Mouse (Mus musculus): ENCODE data around the gene Ddit4.
A peak's percentile ranks its signal among the peaks of the same experiment; 100 is the strongest.

The Ddit4 gene

DNA sequence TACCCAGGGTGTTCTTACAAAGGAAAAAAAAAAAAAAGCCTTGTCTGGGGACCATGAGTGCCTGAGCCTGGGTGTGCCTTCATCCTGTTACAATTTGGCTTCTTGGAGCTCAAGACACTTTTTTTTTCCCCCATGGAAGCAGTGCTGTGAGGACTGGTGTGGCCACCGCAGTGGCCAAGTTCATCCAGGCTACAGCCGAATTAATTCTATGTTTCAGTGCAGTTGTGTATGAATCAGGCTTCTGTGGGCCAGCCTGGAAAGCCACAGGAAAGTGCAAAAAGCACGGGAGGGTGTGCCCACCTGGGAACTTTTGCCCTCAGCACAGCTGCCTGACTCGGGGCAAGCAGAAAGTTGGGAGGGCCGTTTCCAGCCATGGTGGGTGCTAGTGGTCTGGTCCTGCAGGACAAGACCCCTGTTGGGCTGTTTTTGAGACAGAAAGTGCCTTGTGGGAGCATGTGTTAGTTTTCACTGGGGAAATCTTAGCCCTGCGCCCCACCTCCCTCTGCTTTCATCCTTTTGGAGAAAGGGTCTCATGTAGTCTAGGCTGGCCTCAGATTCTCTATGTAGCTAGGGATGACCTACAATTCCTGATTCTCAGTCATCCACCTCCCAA, 18.9 kb upstream of the Ddit4 start:
- DNase-seq, result peak; percentile 98

GRCm38 (mm10) chr10:59969821-59970449, 18.3 kb upstream of the Ddit4 start:
- peak; percentile 99 for DNase-seq

DNA sequence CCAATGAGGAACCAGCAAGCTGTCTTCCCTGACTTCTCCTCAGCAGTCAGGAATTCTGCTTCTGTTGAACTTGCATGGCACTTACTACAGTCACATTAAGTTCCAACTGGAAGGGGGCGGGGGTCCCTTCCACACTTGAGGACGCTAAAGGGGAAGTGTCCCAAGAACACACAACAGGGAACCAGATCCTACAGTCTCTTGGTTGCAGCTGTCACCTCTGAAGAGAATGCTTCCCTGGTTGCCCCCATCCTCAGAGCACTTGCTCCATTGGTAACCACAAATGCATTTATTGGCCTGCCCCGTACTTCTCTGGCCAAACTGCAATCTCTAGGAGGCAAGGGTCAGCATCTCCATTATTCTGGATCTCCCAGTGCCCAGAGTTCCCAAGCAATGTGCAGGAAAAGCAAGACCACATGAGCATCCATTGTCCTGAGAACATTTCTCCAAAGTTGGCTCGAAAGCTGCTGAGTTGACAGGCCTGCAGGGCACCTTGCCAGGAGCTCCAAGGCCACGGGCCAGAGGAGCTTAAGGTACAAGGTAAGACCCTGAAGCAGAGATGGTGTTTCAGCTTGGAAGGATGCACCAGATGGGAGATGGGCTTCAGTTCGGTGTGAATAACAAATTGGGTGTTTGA, 15.8 kb upstream of the Ddit4 start:
- DNase-seq, result peak; percentile 98

DNA sequence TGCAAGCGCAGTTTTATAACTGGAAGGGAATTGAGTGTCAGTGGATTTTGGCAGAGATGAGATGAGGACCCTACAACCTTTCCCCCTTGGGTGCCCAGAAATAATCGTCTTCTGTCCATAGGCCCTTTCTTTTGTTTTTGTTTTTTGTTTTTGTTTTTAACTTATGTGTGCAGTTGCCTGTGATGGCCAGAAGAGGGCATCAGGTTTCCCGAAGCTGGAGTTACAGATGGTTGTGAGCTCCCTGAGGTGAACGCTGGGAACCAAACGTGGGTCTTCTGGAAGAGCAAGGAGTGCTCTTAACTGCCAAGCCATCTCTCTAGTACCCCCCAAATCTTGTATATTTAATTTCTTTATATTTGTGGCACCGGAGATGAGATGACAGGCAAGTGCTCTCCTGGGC, 15.1 kb upstream of the Ddit4 start:
- no peak for DNase-seq

GRCm38 (mm10) chr10:59965788-59966187, 14.2 kb upstream of the Ddit4 start:
- no peak for DNase-seq

DNA sequence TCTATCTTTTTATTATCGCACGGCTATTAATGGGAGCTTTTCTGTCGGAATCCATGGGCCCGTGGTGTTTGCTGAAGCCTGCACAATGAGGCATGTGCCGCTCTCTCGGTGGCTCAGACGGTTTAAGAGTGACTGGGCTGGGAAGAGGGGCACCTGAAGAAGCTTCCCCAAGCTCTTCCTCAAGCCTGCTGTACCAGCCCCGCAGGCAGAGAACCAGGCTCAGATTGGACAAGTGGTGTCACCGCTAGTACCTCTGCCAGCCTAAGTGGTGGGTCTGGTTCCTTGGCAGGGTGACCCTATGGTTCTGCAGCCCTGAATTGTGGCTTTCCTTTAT, 13.7 kb upstream of the Ddit4 start:
- DNase-seq, result no peak

DNA sequence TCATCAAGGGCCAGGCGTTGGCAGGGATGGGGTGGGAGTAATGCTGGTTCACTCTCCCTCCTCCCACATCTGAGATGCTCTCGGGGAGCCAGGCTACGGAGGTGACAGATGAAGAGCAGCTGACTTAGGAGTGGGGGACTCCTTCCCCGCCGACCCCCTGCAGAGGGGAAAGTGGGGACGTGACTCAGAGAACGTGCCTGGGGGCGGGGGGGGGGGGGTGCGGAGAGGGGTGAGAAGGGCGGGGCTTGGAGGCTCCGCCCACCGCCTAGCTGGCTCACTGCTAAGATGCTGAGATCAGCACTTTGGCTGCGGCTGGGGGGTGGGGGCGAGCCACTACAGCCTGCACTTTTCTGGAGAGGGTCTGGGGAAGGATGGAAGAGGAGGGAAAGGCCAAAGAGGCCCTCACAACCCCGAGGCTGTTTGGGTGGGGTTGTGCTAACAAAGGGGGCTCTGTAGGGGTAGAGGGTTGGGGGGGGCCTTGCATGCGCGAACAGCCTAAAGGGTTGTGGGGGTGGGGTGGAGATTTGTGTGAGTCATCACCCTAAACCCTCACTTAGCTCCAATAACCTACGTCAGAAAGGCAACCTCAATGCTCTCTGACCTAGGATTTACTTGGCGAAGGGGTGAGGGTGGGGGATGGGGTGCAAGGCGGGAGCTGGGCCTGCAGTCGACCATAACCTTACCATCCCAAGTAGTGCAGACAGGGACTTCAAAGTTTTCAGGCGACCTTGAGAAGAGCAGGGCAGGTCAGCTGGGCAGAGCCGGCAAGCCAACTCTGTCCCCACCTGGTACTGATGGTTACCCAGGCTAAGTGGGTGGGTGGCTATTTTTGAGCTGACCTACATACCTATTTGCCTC, 13.1 kb upstream of the Ddit4 start:
- DNase-seq, result peak; percentile 96

- no peak for DNase-seq
Observed at GRCm38 (mm10) chr10:59963609-59964008, 12.0 kb upstream of the Ddit4 start.

GRCm38 (mm10) chr10:59959517-59959916, 7.9 kb upstream of the Ddit4 start:
- DNase-seq, result no peak

DNA sequence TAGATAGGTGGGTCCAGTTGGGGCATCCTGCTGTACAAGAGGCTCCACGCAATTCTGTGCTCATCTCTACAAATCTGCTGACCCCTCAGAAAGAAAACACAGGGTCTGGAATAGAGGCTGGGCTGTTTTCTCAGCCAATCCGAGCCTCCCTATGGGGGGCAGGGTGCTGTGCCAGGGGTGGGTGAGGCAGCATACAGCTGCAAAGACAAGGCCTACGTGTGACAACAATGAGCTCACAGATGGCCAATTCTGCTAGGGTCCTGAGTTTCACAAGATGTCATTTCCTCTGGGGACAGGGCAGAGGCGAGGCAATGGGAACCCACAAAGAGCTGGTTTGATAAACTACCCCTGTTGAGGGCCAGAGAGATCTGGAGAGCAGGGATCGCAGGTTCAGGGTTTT, 6.8 kb upstream of the Ddit4 start:
- peak; percentile 95 for DNase-seq

DNA sequence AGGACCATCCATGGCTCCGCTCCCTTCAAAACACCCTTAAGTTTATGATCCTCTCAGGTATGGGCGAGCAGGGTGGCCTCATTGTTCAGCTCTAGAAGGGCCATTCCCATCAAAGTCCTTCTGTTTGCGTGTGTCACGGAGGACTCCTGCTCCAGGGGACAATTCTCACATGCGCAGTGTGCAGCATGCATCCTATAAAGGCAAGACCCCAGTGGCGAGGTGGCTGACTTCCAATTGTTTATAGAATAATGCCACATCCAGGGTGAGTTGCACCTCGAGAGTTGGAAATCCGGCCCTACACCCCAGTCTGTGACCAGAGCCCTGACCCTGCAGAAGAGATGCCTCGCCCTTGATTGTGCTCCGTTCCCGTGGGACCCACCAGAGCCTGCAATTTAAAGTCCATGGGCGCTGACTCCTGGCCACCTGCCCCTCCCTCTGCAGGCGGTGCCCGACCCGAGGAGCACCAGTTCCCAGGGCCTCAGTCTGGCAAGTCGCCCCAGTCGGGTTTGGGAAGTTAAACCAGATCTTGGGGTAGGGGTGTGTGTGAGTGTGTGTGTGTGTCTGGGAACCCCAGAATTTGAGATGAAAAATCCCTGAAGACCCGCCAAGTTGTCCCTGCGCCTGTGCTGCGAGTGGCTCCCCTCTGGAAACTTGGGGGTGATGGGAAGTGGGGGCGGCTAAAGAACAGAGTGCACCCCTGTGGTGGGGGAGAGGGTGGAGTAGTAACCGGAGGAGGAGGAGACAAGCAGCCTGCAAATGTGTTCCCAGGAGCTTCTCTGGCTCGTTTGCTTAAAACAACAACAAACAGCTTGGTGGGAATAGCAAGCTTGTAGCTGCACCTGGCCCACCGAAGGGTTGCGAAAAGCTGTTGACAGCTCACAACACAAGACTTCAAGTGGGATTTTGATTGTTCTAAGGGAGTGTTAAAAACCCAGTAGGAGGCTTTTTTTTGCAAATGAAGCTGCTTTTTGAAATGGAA, 5.8 kb upstream of the Ddit4 start:
- peak; percentile 99 for DNase-seq

GRCm38 (mm10) chr10:59956681-59957080, 5.0 kb upstream of the Ddit4 start:
- peak; percentile 89 for DNase-seq

DNA sequence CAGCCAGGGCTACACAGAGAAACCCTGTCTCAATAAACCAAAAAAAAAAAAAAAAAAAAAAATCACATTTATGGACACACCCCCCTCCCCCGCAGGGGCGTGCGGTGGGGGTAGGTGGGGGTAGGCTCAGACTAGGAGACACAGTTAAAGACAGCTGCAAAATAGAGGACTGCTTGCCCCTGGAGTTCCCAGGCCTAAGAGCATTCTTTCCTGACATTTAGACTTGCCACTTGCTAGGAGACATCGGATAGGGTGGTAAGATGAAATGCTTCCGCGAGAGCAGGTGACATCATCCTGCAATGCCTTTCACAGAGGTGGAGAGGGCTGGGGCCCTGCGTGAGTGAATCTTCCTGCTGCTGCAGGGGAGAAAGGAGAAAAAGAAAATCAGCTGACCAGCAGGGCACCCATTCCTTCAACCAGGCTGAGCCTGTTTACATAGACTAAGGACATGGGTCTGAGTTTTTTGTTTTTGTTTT, 2.0 kb upstream of the Ddit4 start:
- peak; percentile 94 for DNase-seq

DNA sequence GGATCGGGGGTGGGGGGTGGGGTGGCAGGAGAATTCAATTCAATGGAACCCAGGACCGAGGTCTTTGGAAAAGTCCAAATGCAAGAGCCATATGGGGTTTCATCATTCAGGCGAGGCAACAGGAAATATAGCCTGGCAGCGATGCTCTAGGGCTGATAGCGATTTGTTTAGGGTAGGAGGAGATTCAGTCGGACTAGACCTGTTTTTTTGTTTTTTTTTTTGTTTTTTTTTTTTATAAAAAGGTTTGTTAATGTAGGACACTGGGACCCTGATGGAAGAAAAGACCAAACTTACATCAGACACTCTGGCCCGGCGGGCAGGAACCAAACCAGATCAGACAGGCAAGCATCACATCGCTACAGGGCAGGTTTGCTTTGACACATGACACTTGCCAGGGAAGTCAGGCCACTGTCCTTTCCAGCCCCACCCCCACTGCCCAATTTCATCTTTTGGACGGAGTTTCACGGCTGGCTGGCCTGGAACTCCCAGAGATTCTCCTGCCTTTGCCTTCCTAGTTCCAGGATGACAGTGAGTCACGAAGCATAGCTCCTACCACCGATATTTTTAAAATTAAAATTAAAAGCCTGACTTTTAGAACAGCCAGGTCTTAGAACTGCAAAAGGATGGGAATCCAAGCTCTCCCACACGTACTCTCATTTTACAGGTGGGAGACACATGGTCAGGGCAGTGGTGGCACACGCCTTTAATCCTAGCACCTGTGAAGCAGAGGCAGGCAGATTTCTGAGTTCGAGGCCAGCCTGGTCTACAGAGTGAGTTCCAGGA, 1.3 kb upstream of the Ddit4 start:
- DNase-seq, result peak; percentile 96

DNA sequence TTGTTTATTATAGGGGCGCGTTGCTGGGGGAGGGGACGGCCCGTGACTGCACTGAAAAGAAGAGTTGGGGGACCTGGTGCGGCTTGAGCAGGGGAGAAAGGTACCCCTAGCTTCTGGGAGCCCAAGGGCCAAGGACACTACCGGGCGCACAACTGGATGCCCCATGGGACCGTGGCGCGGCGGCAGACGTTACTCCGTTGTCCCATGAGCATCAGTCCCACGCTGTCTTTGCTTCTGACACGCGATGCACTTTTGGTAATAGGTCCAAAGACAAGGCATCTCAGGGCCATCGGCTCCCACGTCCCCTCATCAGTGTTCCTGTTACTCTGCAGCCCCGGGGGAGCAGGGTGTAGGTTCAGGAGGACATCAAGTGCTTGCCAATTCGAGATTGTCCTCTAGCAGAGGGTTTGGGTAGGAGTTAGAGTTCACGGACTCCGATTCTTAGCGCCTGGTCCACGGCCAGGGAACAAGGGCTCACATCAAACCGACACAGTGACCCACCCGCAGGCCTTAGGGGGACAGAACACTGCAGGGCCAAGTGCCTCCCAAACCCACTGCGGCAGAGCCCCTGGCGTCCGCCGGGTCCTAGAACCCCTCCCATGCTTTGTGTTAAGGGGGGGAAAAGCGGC, 632 bp upstream of the Ddit4 start:
- peak; percentile 99 for DNase-seq

- DNase-seq, result peak; percentile 98
Observed at GRCm38 (mm10) chr10:59950716-59951191, 880 bp downstream of the Ddit4 start.

DNA sequence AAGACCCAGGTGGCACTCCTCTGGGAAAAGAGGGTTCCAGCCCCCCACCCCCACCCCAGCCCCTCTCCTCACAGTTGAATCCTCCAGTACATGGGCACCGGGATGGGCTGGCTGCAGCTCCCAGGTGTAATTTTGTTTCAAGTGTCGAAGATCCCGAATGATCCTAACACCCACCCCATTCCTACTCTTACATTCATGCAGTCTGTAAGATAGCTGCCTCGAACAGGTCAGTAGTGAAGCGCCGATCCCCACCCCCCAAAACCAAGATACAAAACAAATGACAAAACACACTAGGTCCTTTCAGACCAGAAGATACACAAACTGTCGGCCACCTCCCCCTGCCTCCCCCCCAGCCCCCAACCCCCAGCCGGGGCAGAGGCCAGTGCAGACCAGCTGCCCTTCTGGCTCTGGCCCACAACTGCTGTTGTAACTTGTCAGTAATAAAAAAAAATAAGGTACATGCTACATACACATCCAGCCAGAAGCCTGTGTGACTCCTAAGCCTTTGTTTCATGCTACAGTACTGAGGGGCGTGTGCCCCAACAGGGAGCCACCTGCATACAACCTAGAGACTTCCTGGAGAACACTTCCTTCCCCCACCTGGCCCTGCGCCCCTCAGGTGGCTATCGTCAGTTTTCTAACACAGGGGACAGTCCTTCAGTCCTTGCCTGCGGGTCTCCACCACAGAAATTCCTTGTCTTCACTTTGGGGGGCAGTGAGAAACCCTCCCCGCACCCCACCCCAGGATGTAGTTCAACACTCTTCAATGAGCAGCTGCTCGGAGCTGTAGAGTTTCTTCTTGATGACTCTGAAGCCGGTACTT, 1.6 kb downstream of the Ddit4 start:
- no peak for DNase-seq

- DNase-seq, result peak; percentile 95
Observed at GRCm38 (mm10) chr10:59949255-59949648, 2.4 kb downstream of the Ddit4 start.

GRCm38 (mm10) chr10:59948363-59949254, 3.0 kb downstream of the Ddit4 start:
- DNase-seq, result peak; percentile 97
